Mouse (Mus musculus): ENCODE results near the gene Acot12.

GRCm38 (mm10) chr13:91719487-91719886 is 21.8 kb upstream of the Acot12 start:
- TF ChIP-seq CTCF (IDR thresholded peaks at IDR 0.05; ENCODE audit: extremely low read depth, insufficient read length, insufficient replicate concordance, low read depth, low read length) (no peak), POLR2A (IDR thresholded peaks at IDR 0.05; ENCODE audit: low read depth, low read length) (no peak)

All from small intestine, adult 2 months (tissue).